Mouse (Mus musculus) neural tube, embryonic 12.5 days (tissue): ENCODE measurements around the gene Rabggtb. TPM values are rescaled to one million over a fixed set of nuclear protein-coding genes. Genes with fewer than 3 reads are reported as not detected.
A peak's percentile ranks its signal among the peaks of the same experiment; 100 is the strongest.

Experiments
- ATAC-seq: fragments of 200-750 bp; cut with Nextera tagmentation; 2 replicates; pipeline ENCODE4 v1.8.0; 2017; ENCODE audit warnings: low read depth, mild to moderate bottlenecking, moderate TSS enrichment, moderate library complexity; ENCODE audit not compliant: low FRiP score
- H3K27ac ChIP-seq: fragments of 300-500 bp; sonication (generic); 2 replicates; pipeline ENCODE4 v1.5.1; 2016
- H3K27me3 ChIP-seq: fragments of 300-500 bp; sonication (generic); replicated peaks from 2 replicates; pipeline ENCODE4 v1.6.1; 2016; ENCODE audit warnings: mild to moderate bottlenecking
- H3K36me3 ChIP-seq: fragments of 300-500 bp; sonication (generic); 2 replicates; pipeline ENCODE4 v1.6.1; 2016; ENCODE audit warnings: mild to moderate bottlenecking
- H3K4me1 ChIP-seq: fragments of 300-500 bp; sonication (generic); 2 replicates; pipeline ENCODE4 v1.6.1; 2016
- H3K4me2 ChIP-seq: fragments of 300-500 bp; sonication (generic); replicated peaks from 2 replicates; pipeline ENCODE4 v1.6.1; 2016; ENCODE audit warnings: mild to moderate bottlenecking
- H3K4me3 ChIP-seq: fragments of 300-500 bp; sonication (generic); 2 replicates; pipeline ENCODE4 v1.5.1; 2016
- H3K9ac ChIP-seq: fragments of 300-500 bp; sonication (generic); 2 replicates; pipeline ENCODE4 v1.6.1; 2016; ENCODE audit warnings: mild to moderate bottlenecking
- H3K9me3 ChIP-seq: fragments of 300-500 bp; sonication (generic); 2 replicates; pipeline ENCODE4 v1.6.1; 2016; ENCODE audit warnings: mild to moderate bottlenecking
- WGBS: fragments of 180-500 bp; shearing (Covaris S2); methylation state at CpG from one replicate; pipeline ENCODE4 v1.1.7; 2016; 5-methylcytosine and 5-hydroxymethylcytosine counted together
- polyA plus RNA-seq: library from polyadenylated mRNA; unstranded; fragments of >200 nt; fragmentation: Nextera tagmentation; extraction: Ambion mirVana; gene quantifications from 2 replicates; pipeline ENCODE4 v1.2.1, GENCODE M21; 2016

Rabggtb gene
- polyA plus RNA-seq, 1 experiment from 2014 or later: 38.4 TPM

DNA sequence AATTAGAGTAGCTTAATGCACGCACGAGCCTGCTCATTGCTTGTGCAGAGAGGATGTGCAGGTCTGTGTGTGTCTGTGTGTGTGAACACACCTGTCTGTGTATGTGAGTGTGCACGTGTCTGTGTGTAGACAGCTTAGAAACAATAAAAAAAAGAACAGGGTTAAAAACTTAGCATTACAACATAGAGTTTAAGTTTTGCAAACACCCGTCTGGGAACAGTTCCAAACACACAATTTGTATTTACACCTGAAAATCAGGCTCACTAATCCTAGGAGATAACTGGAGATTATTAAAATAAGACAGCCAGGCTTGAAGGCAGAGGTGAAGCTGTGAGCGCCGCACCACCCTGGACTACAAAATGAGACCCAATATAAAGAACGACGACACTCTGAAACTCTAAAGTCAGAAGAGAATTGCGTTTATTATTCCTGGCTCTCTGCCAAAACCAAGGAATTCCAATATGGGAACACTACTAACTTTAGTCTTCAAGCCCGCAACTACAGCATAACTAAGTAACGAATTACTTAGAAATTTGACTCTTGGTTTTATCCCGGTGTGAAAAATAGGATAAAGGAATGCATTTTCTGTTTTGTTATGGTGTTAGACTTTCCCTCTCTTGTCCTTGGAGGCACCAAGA is 30.3 kb upstream of the Rabggtb start:
- H3K36me3 ChIP-seq: peaks cover 5% of the 10 kb centered on the region; the same call in 1 of the 2 replicates
- WGBS: 44% methylated on average over 12 of the region's 12 CpGs
- no peaks in the 10 kb centered on the region for H3K27me3 ChIP-seq
- no peak overlapping the region for H3K27ac ChIP-seq
- H3K4me1 ChIP-seq: peaks cover 17% of the 10 kb centered on the region
- no peaks in the 10 kb centered on the region for H3K9me3 ChIP-seq
- peak overlapping the region; percentile 70 for H3K4me3 ChIP-seq
- no peak for ATAC-seq
- H3K4me2 ChIP-seq: peak overlapping the region; percentile 69
- H3K9ac ChIP-seq: 0 out of 2 replicates have a peak overlapping the region, but pooled peaks have one; percentile 72

- Histone ChIP-seq H3K27ac (no peak overlapping the region), H3K27me3 (no peaks in the 10 kb centered on the region), H3K4me1 (peaks cover 17% of the 10 kb centered on the region), H3K9me3 (no peaks in the 10 kb centered on the region), H3K4me2 (no peak overlapping the region), H3K4me3 (no peak overlapping the region), H3K9ac (no peak overlapping the region), H3K36me3 (peaks cover 5% of the 10 kb centered on the region; the same call in 1 of the 2 replicates)
- ATAC-seq: no peak
- WGBS: 92% methylated on average over 13 of the region's 13 CpGs
Measured at GRCm38 (mm10) chr3:153941613-153942012, 28.8 kb upstream of the Rabggtb start.

DNA sequence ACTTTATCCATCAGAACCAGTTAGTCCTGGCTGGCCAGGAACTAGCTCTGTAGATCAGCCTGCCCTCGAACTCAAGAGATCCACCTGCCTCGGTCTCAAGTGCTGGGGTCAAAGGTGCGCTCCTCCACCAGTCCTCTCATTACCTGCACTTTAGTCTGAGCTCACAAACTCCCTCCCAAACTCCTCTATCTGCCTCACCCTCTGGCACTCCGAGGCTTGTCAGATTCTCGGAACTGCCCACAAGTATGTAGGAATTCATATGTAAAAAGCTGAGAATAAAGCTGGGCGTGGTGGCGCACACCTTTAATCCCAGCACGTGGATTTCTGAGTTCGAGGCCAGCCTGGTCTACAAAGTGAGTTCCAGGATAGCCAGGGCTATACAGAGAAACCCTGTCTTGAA is 27.7 kb upstream of the Rabggtb start:
- H3K4me1 ChIP-seq: peaks cover 17% of the 10 kb centered on the region
- H3K9ac ChIP-seq: no peak overlapping the region
- H3K9me3 ChIP-seq: no peaks in the 10 kb centered on the region
- ATAC-seq: no peak
- peaks cover 10% of the 10 kb centered on the region for H3K36me3 ChIP-seq
- H3K4me3 ChIP-seq: no peak overlapping the region
- H3K27me3 ChIP-seq: no peaks in the 10 kb centered on the region
- no peak overlapping the region for H3K27ac ChIP-seq
- 96% methylated on average over 9 of the region's 9 CpGs for WGBS
- H3K4me2 ChIP-seq: no peak overlapping the region

DNA sequence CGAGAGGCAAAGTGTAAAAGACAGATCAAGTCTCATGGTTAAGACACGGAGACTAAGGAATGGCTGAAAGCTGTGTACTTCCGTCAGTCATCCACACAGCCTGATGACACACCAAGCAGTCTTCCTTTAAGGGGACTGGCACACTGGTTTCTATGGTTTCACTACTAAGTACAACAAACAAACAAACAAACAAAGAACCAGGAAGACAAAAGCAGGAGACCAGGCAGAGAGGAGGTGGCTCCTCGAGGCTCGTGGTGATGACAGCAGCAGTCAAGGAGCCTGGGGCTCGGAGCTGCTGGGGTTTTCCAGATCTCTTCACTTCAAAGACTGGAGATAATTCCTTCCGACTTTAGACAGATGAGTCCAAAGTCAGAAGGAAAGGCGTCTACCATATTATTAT is 27.2 kb upstream of the Rabggtb start:
- no peak for ATAC-seq
- H3K9me3 ChIP-seq: no peaks in the 10 kb centered on the region
- peaks cover 17% of the 10 kb centered on the region for H3K4me1 ChIP-seq
- 84% methylated on average over 8 of the region's 8 CpGs for WGBS
- H3K27ac ChIP-seq: no peak overlapping the region
- H3K4me3 ChIP-seq: no peak overlapping the region
- H3K4me2 ChIP-seq: no peak overlapping the region
- no peaks in the 10 kb centered on the region for H3K27me3 ChIP-seq
- no peak overlapping the region for H3K9ac ChIP-seq
- H3K36me3 ChIP-seq: peaks cover 13% of the 10 kb centered on the region

- H3K36me3 ChIP-seq: peaks cover 35% of the 10 kb centered on the region
- 93% methylated on average over 17 of the region's 17 CpGs for WGBS
Measured at GRCm38 (mm10) chr3:153937116-153937810, 24.5 kb upstream of the Rabggtb start.

GRCm38 (mm10) chr3:153935878-153936277 is 23.1 kb upstream of the Rabggtb start:
- H3K4me1 ChIP-seq: no peaks in the 10 kb centered on the region
- no peaks in the 10 kb centered on the region for H3K9me3 ChIP-seq
- 92% methylated on average over 9 of the region's 9 CpGs for WGBS
- peaks cover 44% of the 10 kb centered on the region for H3K36me3 ChIP-seq
- H3K4me2 ChIP-seq: no peak overlapping the region
- H3K27ac ChIP-seq: no peak overlapping the region
- no peak overlapping the region for H3K4me3 ChIP-seq
- no peak for ATAC-seq
- no peaks in the 10 kb centered on the region for H3K27me3 ChIP-seq
- H3K9ac ChIP-seq: no peak overlapping the region

More at GRCm38 (mm10) chr3:153937116-153937810, 24.5 kb upstream of the Rabggtb start:
- H3K4me3 ChIP-seq: no peak overlapping the region
- no peaks in the 10 kb centered on the region for H3K9me3 ChIP-seq
- H3K27ac ChIP-seq: no peak overlapping the region
- no peaks in the 10 kb centered on the region for H3K27me3 ChIP-seq
- no peak overlapping the region for H3K4me2 ChIP-seq
- H3K9ac ChIP-seq: no peak overlapping the region
- peaks cover 1% of the 10 kb centered on the region; the same call in 1 of the 2 replicates for H3K4me1 ChIP-seq
- ATAC-seq: no peak

DNA sequence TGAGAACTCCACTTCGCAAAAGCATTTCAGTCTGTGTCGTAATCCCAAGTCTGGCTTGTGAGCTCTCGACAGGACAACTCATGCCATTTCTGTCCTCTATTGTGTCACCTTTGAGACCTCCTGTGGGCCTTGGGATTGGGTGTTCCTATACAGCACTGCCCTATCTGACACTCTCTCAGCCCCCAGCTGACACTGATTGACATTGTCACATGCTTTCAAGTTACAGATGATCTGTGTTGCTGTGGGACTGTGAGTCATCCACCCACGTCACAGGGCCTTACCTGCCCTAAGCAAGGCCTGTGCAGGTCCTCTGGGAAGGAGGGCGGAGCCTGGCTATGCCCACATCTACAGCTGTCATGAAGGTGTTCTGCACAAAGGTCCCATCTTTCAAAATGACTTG is 19.7 kb upstream of the Rabggtb start:
- no peaks in the 10 kb centered on the region for H3K27me3 ChIP-seq
- 91% methylated on average over 5 of the region's 5 CpGs for WGBS
- H3K36me3 ChIP-seq: peaks cover 60% of the 10 kb centered on the region
- H3K9me3 ChIP-seq: no peaks in the 10 kb centered on the region
- H3K4me1 ChIP-seq: no peaks in the 10 kb centered on the region
- H3K27ac ChIP-seq: no peak overlapping the region
- no peak overlapping the region for H3K9ac ChIP-seq
- no peak overlapping the region for H3K4me3 ChIP-seq
- no peak overlapping the region for H3K4me2 ChIP-seq
- ATAC-seq: no peak

GRCm38 (mm10) chr3:153929526-153929925 is 16.7 kb upstream of the Rabggtb start:
- Histone ChIP-seq H3K4me3 (no peak overlapping the region), H3K27ac (no peak overlapping the region), H3K4me1 (no peaks in the 10 kb centered on the region), H3K27me3 (no peaks in the 10 kb centered on the region), H3K9ac (no peak overlapping the region), H3K36me3 (peaks cover 53% of the 10 kb centered on the region), H3K9me3 (no peaks in the 10 kb centered on the region), H3K4me2 (no peak overlapping the region)
- no peak for ATAC-seq
- WGBS: 94% methylated on average over 11 of the region's 11 CpGs

DNA sequence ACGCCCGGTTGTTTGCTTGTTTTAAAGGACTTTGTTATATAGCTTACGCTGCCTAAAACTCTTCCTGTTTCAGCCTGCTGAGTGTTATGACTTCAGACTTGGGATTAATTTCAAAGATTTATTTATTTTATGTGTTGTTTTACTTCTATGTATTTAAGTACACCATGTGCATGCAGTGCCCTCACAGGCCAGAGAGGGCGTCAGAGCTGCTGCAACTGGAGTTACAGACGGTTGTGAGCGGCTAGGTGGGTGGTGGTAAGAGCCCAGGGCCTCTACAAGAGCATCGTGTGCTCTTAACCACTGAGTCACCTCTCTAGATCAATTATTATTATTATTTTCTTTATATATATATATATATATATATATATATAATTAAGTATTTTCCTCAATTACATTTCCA is 13.5 kb upstream of the Rabggtb start:
- Histone ChIP-seq H3K4me1 (no peaks in the 10 kb centered on the region), H3K4me3 (no peak overlapping the region), H3K4me2 (no peak overlapping the region), H3K9ac (no peak overlapping the region), H3K27me3 (no peaks in the 10 kb centered on the region), H3K27ac (no peak overlapping the region), H3K9me3 (no peaks in the 10 kb centered on the region), H3K36me3 (peaks cover 35% of the 10 kb centered on the region)
- 94% methylated on average over 7 of the region's 7 CpGs for WGBS
- ATAC-seq: no peak

DNA sequence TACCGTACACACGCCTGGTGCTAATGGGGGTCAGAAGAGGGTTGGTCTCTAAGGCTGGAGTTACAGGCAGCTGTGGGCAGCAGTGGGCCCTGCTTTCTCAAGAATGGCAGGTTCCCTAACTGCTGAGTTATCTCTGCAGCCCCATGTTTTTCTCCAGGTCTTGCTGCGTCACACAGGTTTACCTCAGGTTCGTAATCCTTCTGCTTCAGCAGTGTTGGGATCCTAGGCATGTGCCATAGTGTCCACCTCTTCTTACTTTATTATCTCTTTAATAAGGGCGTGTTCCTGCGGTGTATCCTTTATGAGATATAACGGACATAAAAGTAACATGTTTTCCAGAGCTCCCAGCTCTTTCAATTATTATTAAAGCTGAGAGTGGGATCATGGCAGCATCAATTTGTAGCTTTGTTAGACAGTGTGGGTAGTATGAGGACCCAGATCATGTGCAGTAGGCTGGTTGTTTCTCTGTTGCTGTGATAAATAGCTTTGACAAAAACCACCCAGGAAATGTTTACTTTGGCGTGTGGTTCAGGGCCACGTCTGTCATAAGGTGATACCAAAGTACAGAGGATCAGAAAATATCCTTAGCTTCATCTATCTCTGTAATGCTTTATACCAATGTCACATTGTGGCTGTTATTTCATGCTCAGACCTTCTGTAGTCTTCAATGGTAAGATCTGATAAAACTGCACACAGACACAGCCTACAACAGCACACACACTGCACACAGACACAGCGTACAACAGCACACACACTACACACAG is 8.5 kb upstream of the Rabggtb start:
- 96% methylated on average over 10 of the region's 10 CpGs for whole genome bisulfite sequencing
- peaks cover 14% of the 10 kb centered on the region for H3K36me3 ChIP-seq
- no peaks in the 10 kb centered on the region for H3K4me1 ChIP-seq
- no peak for ATAC-seq
- no peak overlapping the region for H3K9ac ChIP-seq
- H3K4me2 ChIP-seq: no peak overlapping the region
- H3K27ac ChIP-seq: no peak overlapping the region
- no peaks in the 10 kb centered on the region for H3K27me3 ChIP-seq
- no peak overlapping the region for H3K4me3 ChIP-seq
- no peaks in the 10 kb centered on the region for H3K9me3 ChIP-seq

GRCm38 (mm10) chr3:153917200-153917599 is 4.4 kb upstream of the Rabggtb start:
- Histone ChIP-seq H3K9me3 (no peaks in the 10 kb centered on the region), H3K4me1 (no peaks in the 10 kb centered on the region), H3K27ac (no peak overlapping the region), H3K4me2 (no peak overlapping the region), H3K4me3 (no peak overlapping the region), H3K27me3 (no peaks in the 10 kb centered on the region), H3K9ac (no peak overlapping the region), H3K36me3 (no peaks in the 10 kb centered on the region)
- WGBS: 5% methylated on average over 1 of the region's 1 CpGs
- ATAC-seq: no peak

- no peaks in the 10 kb centered on the region for H3K9me3 ChIP-seq
- no peak overlapping the region for H3K27ac ChIP-seq
- peaks cover 26% of the 10 kb centered on the region for H3K4me1 ChIP-seq
- WGBS: 58% methylated on average over 6 of the region's 6 CpGs
- ATAC-seq: no peak
- no peaks in the 10 kb centered on the region for H3K27me3 ChIP-seq
- H3K9ac ChIP-seq: peak overlapping the region; percentile 94
- H3K4me3 ChIP-seq: peak overlapping the region; percentile 89; the same call in 1 of the 2 replicates
- H3K36me3 ChIP-seq: peaks cover 22% of the 10 kb centered on the region
- H3K4me2 ChIP-seq: peak overlapping the region; percentile 73
Measured at GRCm38 (mm10) chr3:153913510-153914243, 868 bp upstream of the Rabggtb start.
